Mouse (Mus musculus) G1E (cell line): ENCODE results near the gene Ncoa3. TPM values are rescaled to one million over a fixed set of nuclear protein-coding genes. Genes with fewer than 3 reads are reported as not detected.

Experiments
- ATAC-seq: 2 replicates; pipeline ENCODE4 v1.8.0; 2016; ENCODE audit warnings: mild to moderate bottlenecking; ENCODE audit not compliant: insufficient number of reproducible peaks, poor library complexity, low FRiP score, severe bottlenecking; ENCODE audit errors: extremely low read depth
- DNase-seq: peaks from one replicate; pipeline ENCODE4 v3.0.0; 2012; ENCODE audit warnings: low spot score
- H3K27me3 ChIP-seq: 2 replicates; pipeline ENCODE4 v1.6.1; 2012; ENCODE audit warnings: mild to moderate bottlenecking, low read length, inconsistent platforms; ENCODE audit not compliant: insufficient read depth
- H3K36me3 ChIP-seq: replicated peaks from 2 replicates; pipeline ENCODE3; 2012; ENCODE audit warnings: mild to moderate bottlenecking, inconsistent platforms
- H3K4me1 ChIP-seq: 2 replicates; pipeline ENCODE4 v1.6.1; 2012; ENCODE audit warnings: low read depth, low read length, inconsistent platforms, mixed read lengths; ENCODE audit not compliant: insufficient read depth
- H3K4me3 ChIP-seq: 2 replicates; pipeline ENCODE4 v1.5.1; 2012; ENCODE audit warnings: low read depth, mild to moderate bottlenecking, inconsistent platforms, low read length, moderate library complexity, mixed read lengths
- H3K9me3 ChIP-seq: replicated peaks from 2 replicates; pipeline ENCODE4 v1.6.1; 2012; ENCODE audit warnings: inconsistent platforms
- CTCF ChIP-seq: IDR thresholded peaks from 2 replicates; pipeline ENCODE4 v1.5.1; 2012; ENCODE audit warnings: low read depth, low read length, inconsistent platforms, mixed read lengths
- GATA1 ChIP-seq: IDR thresholded peaks from 2 replicates; pipeline ENCODE4 v1.6.1; 2012; ENCODE audit warnings: borderline replicate concordance, low read length, inconsistent platforms, mixed read lengths
- GATA2 ChIP-seq: IDR thresholded peaks from 2 replicates; pipeline ENCODE4 v1.6.1; 2012; ENCODE audit warnings: low read depth, low read length, inconsistent platforms, borderline replicate concordance
- POLR2AphosphoS5 ChIP-seq: IDR thresholded peaks from 2 replicates; pipeline ENCODE4 v1.6.1; 2012; ENCODE audit warnings: low read depth, low read length, inconsistent platforms; ENCODE audit not compliant: insufficient replicate concordance
- TAL1 ChIP-seq: conservative IDR thresholded peaks from 2 replicates; pipeline ENCODE4 v1.6.1; 2012; ENCODE audit warnings: low read depth, low read length, inconsistent platforms, mixed read lengths
- polyA plus RNA-seq: library from polyadenylated mRNA; stranded (reverse); fragments of >175 nt; gene quantifications from 2 replicates; pipeline ENCODE4 v1.2.3, GENCODE M21; 2012
- total RNA-seq, 2 experiments: library from RNA; stranded (forward) in 1 of 2; stranded (reverse) in 1 of 2; fragments of 200-1000 nt in 1 of 2; fragments of >200 nt in 1 of 2; fragmentation: Nextera tagmentation in 1 of 2; gene quantifications; 2 replicates each; pipeline ENCODE4 v1.2.3; 2014 to 2017

Gene Ncoa3
- total and polyA plus RNA-seq, 3 experiments, result 8.2 to 17.9 (median 14.6) TPM

- H3K4me1 ChIP-seq, result peaks cover 17% of the 10 kb centered on the region
- TF ChIP-seq CTCF (no peak), GATA2 (no peak), TAL1 (no peak), GATA1 (no peak), POLR2AphosphoS5 (no peak)
- H3K27me3 ChIP-seq, result peaks cover 12% of the 10 kb centered on the region
- no peaks in the 10 kb centered on the region for H3K9me3 ChIP-seq
- peaks cover 3% of the 10 kb centered on the region for H3K36me3 ChIP-seq
- DNase-seq (peak; percentile 14), ATAC-seq (no peak)
- H3K4me3 ChIP-seq, result peak overlapping the region; percentile 91
Measured at GRCm38 (mm10) chr2:165993173-165993900, 901 bp downstream of the Ncoa3 start.

- Histone ChIP-seq H3K4me1 (peaks cover 17% of the 10 kb centered on the region), H3K9me3 (no peaks in the 10 kb centered on the region), H3K36me3 (peaks cover 3% of the 10 kb centered on the region), H3K4me3 (no peak overlapping the region), H3K27me3 (peaks cover 14% of the 10 kb centered on the region; the same call in 1 of the 2 replicates)
- ATAC-seq (no peak), DNase-seq (no peak)
- TF ChIP-seq CTCF, result no peak
- TF ChIP-seq POLR2AphosphoS5, result no peak
- no peak for TF ChIP-seq GATA2
- no peak for TF ChIP-seq TAL1
- TF ChIP-seq GATA1, result no peak
Measured at GRCm38 (mm10) chr2:165994341-165994740, 1.9 kb downstream of the Ncoa3 start.

- H3K27me3 ChIP-seq, result peaks cover 19% of the 10 kb centered on the region; the same call in 1 of the 2 replicates
- H3K4me3 ChIP-seq, result no peak overlapping the region
- H3K4me1 ChIP-seq, result peaks cover 17% of the 10 kb centered on the region
Measured at GRCm38 (mm10) chr2:165995711-165996110, 3.3 kb downstream of the Ncoa3 start.

GRCm38 (mm10) chr2:165996130-165996529, 3.7 kb downstream of the Ncoa3 start:
- Histone ChIP-seq H3K9me3 (no peaks in the 10 kb centered on the region), H3K4me1 (peaks cover 17% of the 10 kb centered on the region), H3K36me3 (peaks cover 3% of the 10 kb centered on the region), H3K4me3 (no peak overlapping the region), H3K27me3 (peaks cover 19% of the 10 kb centered on the region; the same call in 1 of the 2 replicates)
- ATAC-seq, result no peak
- TF ChIP-seq GATA1 (no peak), GATA2 (no peak), TAL1 (no peak), POLR2AphosphoS5 (no peak), CTCF (no peak)
- no peak for DNase-seq

More at GRCm38 (mm10) chr2:165995711-165996110, 3.3 kb downstream of the Ncoa3 start:
- no peak for TF ChIP-seq GATA1
- TF ChIP-seq GATA2, result no peak
- no peak for TF ChIP-seq CTCF
- no peak for TF ChIP-seq POLR2AphosphoS5
- TF ChIP-seq TAL1, result no peak
- DNase-seq, result no peak
- no peak for ATAC-seq
- Histone ChIP-seq H3K36me3 (peaks cover 3% of the 10 kb centered on the region), H3K9me3 (no peaks in the 10 kb centered on the region)

- H3K27me3 ChIP-seq, result peaks cover 22% of the 10 kb centered on the region
- DNase-seq (no peak), ATAC-seq (no peak)
- H3K36me3 ChIP-seq, result peaks cover 3% of the 10 kb centered on the region
- no peak for TF ChIP-seq GATA1
- TF ChIP-seq POLR2AphosphoS5, result no peak
- no peak for TF ChIP-seq GATA2
- TF ChIP-seq CTCF, result no peak
- no peak for TF ChIP-seq TAL1
- H3K4me3 ChIP-seq, result no peak overlapping the region
- H3K4me1 ChIP-seq, result peaks cover 13% of the 10 kb centered on the region
- no peaks in the 10 kb centered on the region for H3K9me3 ChIP-seq
Measured at GRCm38 (mm10) chr2:165997256-165997967, 5.0 kb downstream of the Ncoa3 start.

GRCm38 (mm10) chr2:165998969-165999368, 6.5 kb downstream of the Ncoa3 start:
- DNase-seq (no peak), ATAC-seq (no peak)
- no peak for TF ChIP-seq GATA2
- TF ChIP-seq POLR2AphosphoS5, result no peak
- no peak for TF ChIP-seq CTCF
- H3K4me3 ChIP-seq, result no peak overlapping the region
- peaks cover 11% of the 10 kb centered on the region for H3K27me3 ChIP-seq
- H3K4me1 ChIP-seq, result 0 out of 2 replicates have a peak, but pooled peaks cover 2% of the 10 kb centered on the region
- H3K36me3 ChIP-seq, result peaks cover 3% of the 10 kb centered on the region
- no peaks in the 10 kb centered on the region for H3K9me3 ChIP-seq
